In the genomic region with DNA sequence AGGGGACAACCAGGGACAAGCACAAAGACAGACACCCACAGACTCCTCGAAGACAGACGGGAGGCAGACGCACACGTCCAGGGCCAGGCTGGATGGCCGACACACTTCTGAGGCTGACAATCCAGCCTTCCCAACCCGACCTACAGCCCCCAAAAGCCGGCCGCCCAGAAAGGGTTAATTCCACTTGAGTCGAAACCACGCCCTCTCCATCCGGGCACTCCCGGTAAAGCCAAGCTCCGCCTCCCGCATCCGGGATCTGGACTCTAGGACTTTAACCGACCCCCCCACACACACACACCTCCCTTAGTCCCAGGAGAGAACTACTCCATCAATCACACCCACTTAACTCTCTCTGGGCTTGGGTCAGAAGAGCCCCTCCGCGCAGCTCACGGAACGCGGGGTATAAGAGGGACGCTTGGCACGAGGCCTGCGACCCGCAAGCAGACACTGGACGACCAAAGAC, we compare ENCODE assay signal across 8 mouse cellular contexts. TPM values are rescaled to one million over a fixed set of nuclear protein-coding genes. Genes with fewer than 3 reads are reported as not detected.
DNase-seq lines count a peak whose midpoint lies in the region; ATAC-seq lines count a peak whose summit lies in the region.

No protein-coding gene starts in this region.

- no peaks in the 10 kb centered on the region for H3K27me3 ChIP-seq in hindbrain, embryonic 15.5 days

- peaks cover 27% of the 10 kb centered on the region for H3K36me3 ChIP-seq in hindbrain, embryonic 15.5 days
- H3K36me3 ChIP-seq in macrophage (ENCODE audit: inconsistent target): peaks cover 7% of the 10 kb centered on the region; the same call in 1 of the 2 replicates

- under 1% methylated on average over 26 of the region's 26 CpGs for WGBS in hindbrain, embryonic 15.5 days
- WGBS in macrophage (ENCODE audit: missing documents): 0% methylated on average over 20 of the region's 26 CpGs

- H3K4me2 ChIP-seq in hindbrain, embryonic 15.5 days: peak overlapping the region; percentile 96

- H3K9ac ChIP-seq in hindbrain, embryonic 15.5 days: peak overlapping the region; percentile 73

- DNase-seq in WW6 (ENCODE audit: low read depth, low spot score): peak; percentile 92
- DNase-seq in cerebellum, postnatal 36 days: peak; percentile 94 to 95
- peak; percentile 93 to 95 for DNase-seq in frontal cortex, postnatal 36 days (ENCODE audit: low spot score in 2 of 2)
- DNase-seq in left cerebral cortex, adult 18-20 months (ENCODE audit: low spot score in 2 of 2): peak; percentile 92 to 94
- peak; percentile 93 to 97 for DNase-seq in right cerebral cortex, adult 2 months (ENCODE audit: low spot score in 2 of 2)
- peak; percentile 98 for DNase-seq in urinary bladder, postnatal 14 days (ENCODE audit: low spot score)

- ATAC-seq in hindbrain, embryonic 15.5 days (ENCODE audit: low FRiP score, low read depth): peak; percentile 25

- H3K9me3 ChIP-seq in hindbrain, embryonic 15.5 days: no peaks in the 10 kb centered on the region

- peaks cover 72% of the 10 kb centered on the region for H3K4me1 ChIP-seq in hindbrain, embryonic 15.5 days (replicated peaks)

- peaks cover 16% of the 10 kb centered on the region; the same call in 1 of the 2 replicates for H3K79me2 ChIP-seq in macrophage (ENCODE audit: inconsistent target)

- H3K4me3 ChIP-seq in hindbrain, embryonic 15.5 days: peak overlapping the region; percentile 65
- peak overlapping the region; percentile 64 for H3K4me3 ChIP-seq in macrophage (ENCODE audit: inconsistent target)

- H3K27ac ChIP-seq in hindbrain, embryonic 15.5 days (replicated peaks): peak overlapping the region; percentile 91
- peak overlapping the region; percentile 96 for H3K27ac ChIP-seq in macrophage

RNA-seq across cellular contexts. Expression of a gene that starts 2.4 kb away (rescaled TPM):
- polyA plus RNA-seq in hindbrain, embryonic 15.5 days (2015; fragmentation: Nextera tagmentation; extraction: Ambion mirVana): 33.7 and 34.9 TPM in 2 replicates
- total RNA-seq in left cerebral cortex, adult 18-20 months (2021): 10 to 100 TPM; 28.2 to 32.2 TPM
- 100 to 1,000 TPM in 17 of 26 experiments, 10 to 100 TPM in 9; 22.8 to 979 (median 248) TPM for total RNA-seq in macrophage (2018; cell fraction: chromatin; rRNA removed)
- 100 to 1,000 TPM in 4 of 26 experiments, 10 to 100 TPM in 22; 10.2 to 238 (median 34.9) TPM for total RNA-seq in macrophage (2018; cell fraction: cytosol; rRNA removed)
- 100 to 1,000 TPM in 14 of 26 experiments, 10 to 100 TPM in 12; 16.8 to 645 (median 137) TPM for total RNA-seq in macrophage (2018; cell fraction: nucleus; rRNA removed)
- polyA plus RNA-seq in macrophage (2018): 4.5 to 15.0 TPM (median 11.0 TPM) in 3 replicates

RNA-seq across cellular contexts. Expression of a gene that starts 13.1 kb away (rescaled TPM):
- polyA plus RNA-seq in hindbrain, embryonic 15.5 days (2015; fragmentation: Nextera tagmentation; extraction: Ambion mirVana): 6.8 and 7.2 TPM in 2 replicates
- total RNA-seq in left cerebral cortex, adult 18-20 months (2021): 1 to 10 TPM; 3.4 to 3.7 TPM
- 10 to 100 TPM in 7 of 26 experiments, 1 to 10 TPM in 15, under 1 TPM in 3, not detected in 1; 0.46 to 36.3 (median 4.9) TPM for total RNA-seq in macrophage (2018; cell fraction: chromatin; rRNA removed)
- total RNA-seq in macrophage (2018; cell fraction: cytosol; rRNA removed): 1 to 10 TPM in 4 of 26 experiments, under 1 TPM in 19, not detected in 3; 0.05 to 1.7 (median 0.34) TPM
- total RNA-seq in macrophage (2018; cell fraction: nucleus; rRNA removed): 10 to 100 TPM in 6 of 26 experiments, 1 to 10 TPM in 13, under 1 TPM in 1, not detected in 6; 0.36 to 23.4 (median 3.3) TPM
- 0.09 TPM in 1 of 3 replicates, not detected in the others for polyA plus RNA-seq in macrophage (2018)

RNA-seq across cellular contexts. Expression of a gene that starts 15.7 kb away (rescaled TPM):
- 30.6 and 33.5 TPM in 2 replicates for polyA plus RNA-seq in hindbrain, embryonic 15.5 days (2015; fragmentation: Nextera tagmentation; extraction: Ambion mirVana)
- 10 to 100 TPM; 42.7 to 48.1 TPM for total RNA-seq in left cerebral cortex, adult 18-20 months (2021)
- total RNA-seq in macrophage (2018; cell fraction: chromatin; rRNA removed): 10 to 100 TPM; 10.2 to 51.5 (median 24.5) TPM
- total RNA-seq in macrophage (2018; cell fraction: cytosol; rRNA removed): 10 to 100 TPM; 16.0 to 40.0 (median 24.4) TPM
- 10 to 100 TPM; 17.0 to 48.9 (median 26.3) TPM for total RNA-seq in macrophage (2018; cell fraction: nucleus; rRNA removed)
- polyA plus RNA-seq in macrophage (2018): 25.0 to 35.1 TPM (median 31.3 TPM) in 3 replicates

RNA-seq across cellular contexts. Expression of a gene that starts 15.8 kb away (rescaled TPM):
- polyA plus RNA-seq in hindbrain, embryonic 15.5 days (2015; fragmentation: Nextera tagmentation; extraction: Ambion mirVana): 109 and 121 TPM in 2 replicates
- 100 to 1,000 TPM; 117 to 120 TPM for total RNA-seq in left cerebral cortex, adult 18-20 months (2021)
- total RNA-seq in macrophage (2018; cell fraction: chromatin; rRNA removed): 10 to 100 TPM in 1 of 26 experiments, 1 to 10 TPM in 18, not detected in 7; 1.8 to 14.1 (median 4.3) TPM
- total RNA-seq in macrophage (2018; cell fraction: cytosol; rRNA removed): 100 to 1,000 TPM in 5 of 26 experiments, 10 to 100 TPM in 21; 63.9 to 111 (median 87.7) TPM
- 10 to 100 TPM in 19 of 26 experiments, 1 to 10 TPM in 7; 5.4 to 34.6 (median 15.8) TPM for total RNA-seq in macrophage (2018; cell fraction: nucleus; rRNA removed)
- 60.0 to 104 TPM (median 95.8 TPM) in 3 replicates for polyA plus RNA-seq in macrophage (2018)

RNA-seq across cellular contexts. Expression of a gene that starts 41.9 kb away (rescaled TPM):
- polyA plus RNA-seq in hindbrain, embryonic 15.5 days (2015; fragmentation: Nextera tagmentation; extraction: Ambion mirVana): 83.5 and 83.7 TPM in 2 replicates
- 100 to 1,000 TPM; 346 to 387 TPM for total RNA-seq in left cerebral cortex, adult 18-20 months (2021)
- total RNA-seq in macrophage (2018; cell fraction: chromatin; rRNA removed): 100 to 1,000 TPM in 25 of 26 experiments, 10 to 100 TPM in 1; 63.9 to 453 (median 249) TPM
- 10 to 100 TPM; 29.0 to 87.7 (median 51.6) TPM for total RNA-seq in macrophage (2018; cell fraction: cytosol; rRNA removed)
- 100 to 1,000 TPM in 19 of 26 experiments, 10 to 100 TPM in 7; 53.3 to 254 (median 120) TPM for total RNA-seq in macrophage (2018; cell fraction: nucleus; rRNA removed)
- 43.6 to 105 TPM (median 82.3 TPM) in 3 replicates for polyA plus RNA-seq in macrophage (2018)

Comparison
In these comparisons a context has a peak if more than half of its experiments do, and no peak if none do; other contexts are left out.
1. Peak in every context shown above with its lines: DNase-seq, ATAC-seq, H3K4me3 ChIP-seq and H3K27ac ChIP-seq.